Mouse (Mus musculus) MEL (cell line): Measurements from ENCODE around the gene Tmprss6. TPM values are rescaled to one million over a fixed set of nuclear protein-coding genes. Genes with fewer than 3 reads are reported as not detected.

Experiments
- DNase-seq: peaks from one replicate; pipeline ENCODE4 v3.0.0; 2011; ENCODE audit warnings: low read depth, low spot score
- H3K27ac ChIP-seq: 2 replicates; pipeline ENCODE4 v1.5.1; 2012; ENCODE audit warnings: low read depth, mild to moderate bottlenecking, control low read depth, low read length, moderate library complexity; ENCODE audit not compliant: control insufficient read depth
- H3K27me3 ChIP-seq, 2 experiments: fragments of 150-350 bp in 1 of 2; sonication (generic) in 1 of 2; 2 replicates each; pipeline ENCODE4 v1.6.1; 2012; ENCODE audit warnings: low read length in 2 of 2, mild to moderate bottlenecking in 2 of 2, improper control_type of control experiment in 1 of 2, moderate library complexity in 1 of 2; ENCODE audit not compliant: insufficient read depth in 2 of 2, control insufficient read depth in 1 of 2
- H3K36me3 ChIP-seq, 2 experiments: 2 replicates each; pipeline ENCODE4 v1.6.1; 2012 to 2014; ENCODE audit warnings: low read length in 2 of 2, improper control_type of control experiment in 1 of 2, inconsistent platforms in 1 of 2, mild to moderate bottlenecking in 1 of 2; ENCODE audit not compliant: insufficient read depth in 2 of 2, control insufficient read depth in 1 of 2
- H3K4me1 ChIP-seq, 2 experiments: fragments of 150-350 bp in 1 of 2; sonication (generic) in 1 of 2; 2 replicates each; pipeline ENCODE4 v1.6.1; 2012; ENCODE audit warnings: low read length in 2 of 2, improper control_type of control experiment in 1 of 2, mild to moderate bottlenecking in 1 of 2; ENCODE audit not compliant: insufficient read depth in 2 of 2, control insufficient read depth in 1 of 2
- H3K4me3 ChIP-seq, 2 experiments: fragments of 150-350 bp in 1 of 2; sonication (generic) in 1 of 2; 2 replicates each; pipeline ENCODE4 v1.5.1; 2012; ENCODE audit warnings: low read depth in 2 of 2, low read length in 2 of 2, mild to moderate bottlenecking in 2 of 2, moderate library complexity in 2 of 2, control low read depth in 1 of 2, improper control_type of control experiment in 1 of 2; ENCODE audit not compliant: control insufficient read depth in 1 of 2, insufficient read depth in 1 of 2
- H3K79me2 ChIP-seq: 2 replicates; pipeline ENCODE4 v1.6.1; 2012; ENCODE audit warnings: mild to moderate bottlenecking, low read length, moderate library complexity; ENCODE audit not compliant: control insufficient read depth, poor library complexity, insufficient read depth
- H3K9ac ChIP-seq: 2 replicates; pipeline ENCODE4 v1.6.1; 2012; ENCODE audit warnings: low read depth, mild to moderate bottlenecking, control low read depth, low read length, moderate library complexity; ENCODE audit not compliant: control insufficient read depth, poor library complexity, severe bottlenecking
- H3K9me3 ChIP-seq: fragments of 150-350 bp; sonication (generic); replicated peaks from 2 replicates; pipeline ENCODE4 v1.6.1; 2012; ENCODE audit warnings: mild to moderate bottlenecking, low read length, improper control_type of control experiment, moderate library complexity; ENCODE audit not compliant: insufficient read depth
- CHD1 ChIP-seq: IDR thresholded peaks from 2 replicates; pipeline ENCODE4 v1.6.1; 2012; ENCODE audit warnings: low read depth, mild to moderate bottlenecking, inconsistent platforms, low read length, improper control_type of control experiment
- CHD2 ChIP-seq: IDR thresholded peaks from 2 replicates; pipeline ENCODE4 v1.6.1; 2011; ENCODE audit warnings: low read length, improper control_type of control experiment
- E2F4 ChIP-seq: IDR thresholded peaks from 2 replicates; pipeline ENCODE4 v1.6.1; 2011; ENCODE audit warnings: low read depth, low read length, improper control_type of control experiment, borderline replicate concordance
- ELF1 ChIP-seq: IDR thresholded peaks from 2 replicates; pipeline ENCODE4 v1.6.1; 2014; ENCODE audit warnings: low read depth, mild to moderate bottlenecking, inconsistent platforms, low read length, improper control_type of control experiment, moderate library complexity
- EP300 ChIP-seq, 2 experiments: IDR thresholded peaks; 2 replicates each; pipeline ENCODE4 v1.6.1; 2011; ENCODE audit warnings: improper control_type of control experiment in 2 of 2, low read length in 2 of 2, low read depth in 1 of 2, mild to moderate bottlenecking in 1 of 2
- HCFC1 ChIP-seq: IDR thresholded peaks from 2 replicates; pipeline ENCODE4 v1.6.1; 2012; ENCODE audit warnings: low read depth, mild to moderate bottlenecking, inconsistent platforms, low read length, improper control_type of control experiment, moderate library complexity
- MAZ ChIP-seq: IDR thresholded peaks from 2 replicates; pipeline ENCODE4 v1.6.1; 2012; ENCODE audit warnings: low read depth, mild to moderate bottlenecking, inconsistent platforms, low read length, improper control_type of control experiment
- MEF2A ChIP-seq: IDR thresholded peaks from 2 replicates; pipeline ENCODE4 v1.6.1; 2014; ENCODE audit warnings: low read depth, mild to moderate bottlenecking, inconsistent platforms, low read length, improper control_type of control experiment; ENCODE audit not compliant: poor library complexity, insufficient replicate concordance, severe bottlenecking; ENCODE audit errors: extremely low read depth
- NRF1 ChIP-seq: IDR thresholded peaks from 2 replicates; pipeline ENCODE4 v1.6.1; 2014; ENCODE audit warnings: low read depth, mild to moderate bottlenecking, inconsistent platforms, low read length, improper control_type of control experiment, moderate library complexity; ENCODE audit not compliant: poor library complexity, insufficient read depth, severe bottlenecking
- POLR2AphosphoS2 ChIP-seq: IDR thresholded peaks from 2 replicates; pipeline ENCODE4 v1.6.1; 2011; ENCODE audit warnings: low read length, improper control_type of control experiment
- SMC3 ChIP-seq: IDR thresholded peaks from 2 replicates; pipeline ENCODE4 v1.6.1; 2011; ENCODE audit warnings: low read depth, low read length, improper control_type of control experiment
- TAL1 ChIP-seq: IDR thresholded peaks from 2 replicates; pipeline ENCODE4 v1.6.1; 2012; ENCODE audit warnings: mild to moderate bottlenecking, inconsistent platforms, low read length, moderate library complexity, mixed read lengths
- TCF12 ChIP-seq: IDR thresholded peaks from 2 replicates; pipeline ENCODE4 v1.6.1; 2014; ENCODE audit warnings: low read depth, mild to moderate bottlenecking, inconsistent platforms, low read length, improper control_type of control experiment, moderate library complexity
- UBTF ChIP-seq: IDR thresholded peaks from 2 replicates; pipeline ENCODE4 v1.6.1; 2012; ENCODE audit warnings: low read depth, mild to moderate bottlenecking, inconsistent platforms, low read length, improper control_type of control experiment, moderate library complexity, borderline replicate concordance; ENCODE audit not compliant: insufficient read depth
- USF1 ChIP-seq: IDR thresholded peaks from 2 replicates; pipeline ENCODE4 v1.6.1; 2014; ENCODE audit warnings: low read depth, mild to moderate bottlenecking, inconsistent platforms, low read length, improper control_type of control experiment, moderate library complexity
- ZC3H11A ChIP-seq: IDR thresholded peaks from 2 replicates; pipeline ENCODE4 v1.6.1; 2012; ENCODE audit warnings: low read depth, mild to moderate bottlenecking, inconsistent platforms, low read length, improper control_type of control experiment
- ZKSCAN1 ChIP-seq: IDR thresholded peaks from 2 replicates; pipeline ENCODE4 v1.6.1; 2012; ENCODE audit warnings: low read depth, mild to moderate bottlenecking, inconsistent platforms, low read length, improper control_type of control experiment, moderate library complexity
- ZNF384 ChIP-seq: IDR thresholded peaks from 2 replicates; pipeline ENCODE4 v1.6.1; 2012; ENCODE audit warnings: low read depth, mild to moderate bottlenecking, inconsistent platforms, low read length, improper control_type of control experiment
- polyA plus RNA-seq, 2 experiments: library from polyadenylated mRNA; stranded (reverse) in 1 of 2; unstranded in 1 of 2; fragments of >175 nt in 1 of 2; fragments of >200 nt in 1 of 2; gene quantifications; 2 replicates each; pipeline versions ENCODE4 v1.2.1 to v1.2.4; 2012; ENCODE audit warnings: low replicate concordance in 2 of 2, low read depth in 1 of 2; ENCODE audit not compliant: insufficient read length in 2 of 2, insufficient read depth in 1 of 2, missing spikeins in 1 of 2
- total RNA-seq: library from RNA; depleted of rRNA; stranded (reverse); fragments of 300-350 nt; gene quantifications from 2 replicates; pipeline ENCODE4 v1.2.3, GENCODE M21; 2012

The Tmprss6 gene
- total and polyA plus RNA-seq, 3 experiments: 0.11 to 0.12 TPM; not detected in 1

DNA sequence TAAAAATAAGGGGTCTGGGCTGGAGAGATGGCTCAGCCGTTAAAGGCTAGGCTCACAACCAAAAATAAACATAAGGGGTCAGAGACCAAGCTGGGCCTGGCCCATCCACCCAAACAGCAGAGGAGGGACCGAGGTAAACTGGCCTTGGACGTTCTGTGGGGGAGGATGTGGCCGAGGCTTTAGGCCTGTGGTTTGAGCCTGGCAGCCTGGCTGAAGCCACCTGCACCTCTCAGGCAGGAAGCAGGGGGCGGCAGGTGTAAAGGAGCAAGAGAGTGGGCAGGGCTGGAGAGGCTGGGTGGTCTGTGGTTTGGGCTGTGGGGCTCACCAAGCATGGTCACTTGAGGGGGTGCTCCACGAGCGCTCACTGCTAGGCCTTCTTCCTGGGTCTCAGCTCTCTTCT, 43.5 kb upstream of the Tmprss6 start:
- H3K4me1 ChIP-seq: no peaks in the 10 kb centered on the region
- H3K79me2 ChIP-seq: no peaks in the 10 kb centered on the region
- H3K27me3 ChIP-seq: no peaks in the 10 kb centered on the region; a peak in 1 of 4 replicates
- no peak for TF ChIP-seq TCF12
- TF ChIP-seq ELF1: no peak
- TF ChIP-seq NRF1: no peak
- no peak for TF ChIP-seq POLR2AphosphoS2
- TF ChIP-seq ZC3H11A: no peak
- no peak for TF ChIP-seq MEF2A
- no peak for TF ChIP-seq EP300 (IDR thresholded peaks at IDR 0.05; ENCODE audit: low read depth in 1 of 2, low read length in 2 of 2)
- TF ChIP-seq ZKSCAN1: no peak
- TF ChIP-seq TAL1: no peak
- no peak for TF ChIP-seq USF1
- no peaks in the 10 kb centered on the region for H3K9me3 ChIP-seq
- H3K36me3 ChIP-seq: no peaks in the 10 kb centered on the region
- no peak overlapping the region for H3K9ac ChIP-seq
- H3K4me3 ChIP-seq: no peak overlapping the region
- no peak overlapping the region for H3K27ac ChIP-seq
- no peak for DNase-seq

DNA sequence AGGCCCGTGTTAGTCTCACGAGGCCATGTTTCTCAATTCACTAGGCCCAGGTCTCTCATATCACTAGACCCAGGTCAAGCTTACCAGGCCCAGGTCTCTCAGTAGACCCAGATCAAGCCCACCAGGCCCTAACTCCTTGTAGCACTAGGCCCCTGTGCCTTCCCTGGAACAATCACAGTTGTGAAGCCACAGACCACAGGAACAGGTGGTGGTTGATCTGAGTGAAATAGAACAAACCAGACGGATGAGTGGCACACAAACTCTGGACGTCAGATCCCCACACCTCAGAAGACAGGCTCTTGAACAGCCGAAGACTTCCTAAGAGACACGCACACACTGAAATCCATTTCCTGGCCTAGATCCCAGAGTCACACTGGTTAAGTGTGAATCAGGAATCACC, 42.3 kb upstream of the Tmprss6 start:
- no peak overlapping the region for H3K27ac ChIP-seq
- no peaks in the 10 kb centered on the region for H3K4me1 ChIP-seq
- no peak for DNase-seq
- H3K9ac ChIP-seq: no peak overlapping the region
- no peaks in the 10 kb centered on the region for H3K79me2 ChIP-seq
- H3K27me3 ChIP-seq: no peaks in the 10 kb centered on the region; a peak in 1 of 4 replicates
- TF ChIP-seq SMC3 (no peak), HCFC1 (no peak), USF1 (no peak), MEF2A (no peak), ELF1 (no peak), UBTF (no peak), E2F4 (no peak), CHD1 (no peak), ZKSCAN1 (no peak), MAZ (no peak), ZNF384 (no peak), CHD2 (no peak)
- no peaks in the 10 kb centered on the region for H3K9me3 ChIP-seq
- no peaks in the 10 kb centered on the region for H3K36me3 ChIP-seq
- H3K4me3 ChIP-seq: no peak overlapping the region
